Mouse (Mus musculus): ENCODE data around the gene Dnajc30.

- TF ChIP-seq POLR2A (IDR thresholded peaks at IDR 0.05; ENCODE audit: insufficient read depth, low read depth, low read length) (no peak), CTCF (IDR thresholded peaks at IDR 0.05; ENCODE audit: insufficient read depth, low read depth, low read length) (no peak)
Measured at GRCm38 (mm10) chr5:135080539-135080938, 16.5 kb downstream of the Dnajc30 start.

All from olfactory bulb, adult 2 months (tissue).